Mouse (Mus musculus) WW6 (cell line): Measurements from ENCODE around the gene Prrt3.

Source experiments
- DNase-seq: peaks from one replicate; pipeline ENCODE4 v3.0.0-alpha.2; 2013; ENCODE audit warnings: low read depth, low spot score

Prrt3 gene

GRCm38 (mm10) chr6:113501388-113502084 is at the start of gene Prrt3:
Prrt3 (minus strand) TSS chr6:113501931.
- peak; percentile 80 for DNase-seq

DNA sequence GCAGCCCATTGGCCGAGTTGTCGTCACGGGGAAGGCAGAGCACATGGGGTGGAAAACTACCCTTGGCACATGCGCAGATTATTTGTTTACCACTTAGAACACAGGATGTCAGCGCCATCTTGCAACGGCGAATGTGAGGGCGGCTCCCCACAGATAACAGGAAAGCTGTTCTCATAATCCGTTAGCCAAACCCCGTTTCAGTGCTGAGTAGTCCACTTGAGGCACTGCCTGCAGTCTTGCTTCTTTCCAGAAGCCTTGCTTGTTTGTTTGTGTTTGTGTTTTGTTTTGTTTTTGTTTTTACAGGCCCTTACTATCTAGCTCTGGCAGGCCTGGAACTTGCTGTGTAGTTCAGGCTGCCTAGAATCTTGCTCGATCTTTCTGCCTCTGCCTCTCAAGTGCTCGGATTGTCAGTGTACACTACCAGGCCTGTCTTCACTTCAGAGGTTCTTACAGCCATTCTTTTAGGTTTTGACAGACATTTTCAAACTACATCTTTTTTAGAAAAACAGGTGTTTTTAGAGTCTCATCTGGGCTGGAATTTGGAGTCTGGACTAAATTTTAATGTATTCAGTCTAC is 42.3 kb upstream of the Prrt3 start:
- no peak for DNase-seq

GRCm38 (mm10) chr6:113541610-113542009 is 39.9 kb upstream of the Prrt3 start:
- DNase-seq, result no peak

- DNase-seq, result no peak
Measured at GRCm38 (mm10) chr6:113534886-113535285, 33.2 kb upstream of the Prrt3 start.

DNA sequence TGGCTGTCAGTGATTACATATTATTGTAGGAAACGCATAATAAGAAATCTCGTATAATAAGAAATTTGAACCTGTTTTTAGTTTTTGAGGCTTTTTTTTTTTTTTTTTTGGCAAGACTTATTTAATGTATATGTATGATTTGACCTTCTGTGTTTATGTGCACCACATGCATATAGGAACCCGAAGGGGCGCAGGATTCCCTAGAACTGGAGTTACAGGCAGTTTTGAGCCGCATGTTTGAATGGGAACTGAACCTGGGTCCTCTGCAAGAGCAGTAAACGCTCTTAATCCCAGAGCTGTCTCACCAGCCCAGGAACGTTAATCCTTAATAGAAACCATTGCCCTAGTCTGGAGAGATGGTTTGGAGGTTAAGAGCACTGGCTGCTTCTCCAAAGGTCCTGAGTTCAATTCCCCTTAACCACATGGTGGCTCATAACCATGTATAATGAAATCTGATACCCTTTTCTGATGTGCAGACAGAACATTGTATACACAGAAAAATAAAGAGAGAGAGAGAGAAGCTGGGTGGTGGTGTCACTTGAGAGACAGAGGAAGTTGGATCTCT is 30.2 kb upstream of the Prrt3 start:
- DNase-seq, result no peak

GRCm38 (mm10) chr6:113530932-113531839 is 29.5 kb upstream of the Prrt3 start, which contains the start of the genes Emc3 and Fancd2:
Emc3 (minus strand) TSS chr6:113531652.
Fancd2 (plus strand) TSS chr6:113531682.
- DNase-seq, result peak; percentile 96

- no peak for DNase-seq
Measured at GRCm38 (mm10) chr6:113523420-113523819, 21.7 kb upstream of the Prrt3 start.

DNA sequence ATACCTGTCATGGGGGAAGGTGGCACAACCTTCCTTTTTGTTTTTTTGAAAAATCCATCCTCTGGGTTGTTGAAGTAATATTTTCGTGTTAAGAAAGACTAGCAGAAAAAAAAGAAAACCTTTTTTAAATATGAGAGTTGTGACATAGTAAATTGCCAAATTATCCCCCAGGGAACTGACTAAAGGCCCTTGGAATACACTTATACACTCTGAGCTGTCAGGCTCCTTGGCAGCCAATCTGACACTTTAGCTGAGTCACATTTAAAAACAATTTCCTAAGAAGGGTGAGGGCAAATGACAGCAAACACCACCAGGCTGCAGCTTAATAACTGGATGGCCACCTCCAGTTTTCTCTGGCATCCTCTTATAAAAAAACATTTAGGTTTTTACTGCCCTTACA is 20.6 kb upstream of the Prrt3 start:
- no peak for DNase-seq

DNA sequence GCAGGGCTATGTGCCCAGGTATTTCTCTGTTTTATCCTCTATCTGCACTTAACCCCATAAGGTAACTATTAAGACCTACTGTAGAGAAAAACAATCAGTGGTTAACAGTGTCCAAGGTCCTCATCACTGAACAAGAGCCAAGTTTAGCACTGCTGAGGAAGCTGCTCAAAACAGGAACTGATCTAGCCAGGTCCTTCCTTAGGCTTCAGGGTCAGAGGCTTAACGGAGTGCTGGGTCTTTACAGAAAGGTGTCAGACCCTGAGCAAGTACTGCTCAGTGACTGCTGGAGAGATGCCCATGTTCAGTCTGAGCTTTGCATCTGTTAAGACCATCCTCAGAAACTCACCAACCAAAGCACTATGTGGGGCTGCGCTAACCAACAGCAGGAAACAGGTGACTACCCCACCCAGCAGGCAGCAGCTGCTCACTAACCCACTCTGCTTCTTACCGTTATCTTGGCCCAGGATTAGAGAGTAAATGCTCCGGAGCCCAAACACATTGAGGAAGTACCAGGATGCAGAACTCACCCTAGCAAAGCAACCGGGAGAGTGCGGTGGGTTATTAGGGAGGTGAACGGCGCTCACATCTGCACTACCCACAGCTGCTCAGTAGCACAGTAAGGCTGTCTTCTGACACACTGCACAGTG is 15.8 kb upstream of the Prrt3 start:
- DNase-seq, result no peak

DNA sequence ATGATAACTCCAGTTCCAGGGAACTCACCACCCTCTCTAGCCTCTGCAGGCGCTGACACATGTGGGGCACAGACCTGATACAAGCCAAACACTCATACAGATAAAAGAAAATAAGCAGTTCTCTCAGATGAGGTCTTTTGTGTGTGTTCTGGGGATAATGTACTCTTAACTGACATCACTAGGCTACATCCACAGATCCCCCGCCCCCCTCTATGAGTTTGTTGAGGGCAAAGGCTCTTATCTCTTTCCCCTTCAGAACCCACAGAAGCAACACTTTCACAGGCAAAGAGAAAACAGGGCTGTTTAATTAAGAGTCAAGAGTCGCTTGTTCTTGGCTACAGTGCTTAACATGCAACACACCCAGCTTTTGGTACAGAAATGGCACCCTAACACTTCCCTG is 12.9 kb upstream of the Prrt3 start:
- no peak for DNase-seq

DNA sequence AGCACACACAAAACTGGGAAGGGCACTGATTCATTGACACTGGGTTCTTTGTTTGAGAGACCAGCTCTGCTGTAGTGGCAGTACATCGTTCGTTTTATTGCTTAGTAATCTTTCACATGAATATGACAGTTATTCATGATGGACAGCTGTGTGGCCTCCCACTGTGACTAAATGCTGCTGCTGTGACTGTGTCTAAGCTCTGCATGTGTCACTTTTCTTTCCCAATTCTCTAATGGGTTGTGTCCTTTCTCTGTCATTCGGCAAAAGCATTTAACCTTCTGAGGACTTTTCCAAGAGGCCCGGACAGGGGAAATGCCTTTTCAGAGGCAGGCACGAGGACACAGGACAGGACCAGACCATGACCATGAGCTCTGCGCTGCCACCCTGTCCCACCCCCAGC is 12.2 kb upstream of the Prrt3 start:
- no peak for DNase-seq

GRCm38 (mm10) chr6:113508947-113509280 is 7.2 kb upstream of the Prrt3 start:
- no peak for DNase-seq

DNA sequence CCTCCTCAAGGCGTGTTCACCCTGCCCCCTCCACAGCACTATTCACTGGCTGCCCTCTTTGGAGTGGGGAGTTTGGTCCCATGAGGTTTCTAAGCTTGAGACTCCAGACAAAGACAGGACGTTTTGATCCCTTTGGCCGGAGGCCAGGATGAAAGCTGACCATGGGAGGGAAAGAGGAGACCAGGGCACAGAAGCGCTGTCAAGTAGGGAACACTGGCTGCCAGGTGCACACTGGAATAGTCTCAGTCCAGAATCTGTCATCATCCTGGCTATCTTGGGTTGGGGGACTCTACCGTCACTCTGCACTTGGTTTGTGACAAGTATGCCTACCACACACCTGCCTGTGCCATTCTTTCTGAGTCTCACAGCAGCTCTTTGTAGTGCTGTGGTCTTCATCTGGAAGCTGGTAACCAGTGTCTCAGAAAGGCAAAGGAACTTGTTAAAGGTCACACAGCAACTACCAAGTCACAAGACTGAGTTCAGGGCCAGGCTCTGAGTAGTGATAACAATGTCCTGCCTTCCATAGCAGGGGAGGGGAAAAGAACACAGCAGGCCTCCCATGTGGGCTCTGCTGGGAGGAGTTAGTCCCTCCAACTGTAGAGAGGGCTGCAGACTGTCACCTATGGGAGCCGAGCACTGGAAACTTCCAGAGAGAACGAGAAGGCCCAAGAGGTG is 6.7 kb upstream of the Prrt3 start:
- no peak for DNase-seq

GRCm38 (mm10) chr6:113507130-113507529 is 5.4 kb upstream of the Prrt3 start:
- no peak for DNase-seq

- no peak for DNase-seq
Measured at GRCm38 (mm10) chr6:113505689-113506088, 4.0 kb upstream of the Prrt3 start.

GRCm38 (mm10) chr6:113502801-113503200 is 1.1 kb upstream of the Prrt3 start:
- DNase-seq, result peak; percentile 66

GRCm38 (mm10) chr6:113499346-113499745 is 2.4 kb downstream of the Prrt3 start:
- no peak for DNase-seq

DNA sequence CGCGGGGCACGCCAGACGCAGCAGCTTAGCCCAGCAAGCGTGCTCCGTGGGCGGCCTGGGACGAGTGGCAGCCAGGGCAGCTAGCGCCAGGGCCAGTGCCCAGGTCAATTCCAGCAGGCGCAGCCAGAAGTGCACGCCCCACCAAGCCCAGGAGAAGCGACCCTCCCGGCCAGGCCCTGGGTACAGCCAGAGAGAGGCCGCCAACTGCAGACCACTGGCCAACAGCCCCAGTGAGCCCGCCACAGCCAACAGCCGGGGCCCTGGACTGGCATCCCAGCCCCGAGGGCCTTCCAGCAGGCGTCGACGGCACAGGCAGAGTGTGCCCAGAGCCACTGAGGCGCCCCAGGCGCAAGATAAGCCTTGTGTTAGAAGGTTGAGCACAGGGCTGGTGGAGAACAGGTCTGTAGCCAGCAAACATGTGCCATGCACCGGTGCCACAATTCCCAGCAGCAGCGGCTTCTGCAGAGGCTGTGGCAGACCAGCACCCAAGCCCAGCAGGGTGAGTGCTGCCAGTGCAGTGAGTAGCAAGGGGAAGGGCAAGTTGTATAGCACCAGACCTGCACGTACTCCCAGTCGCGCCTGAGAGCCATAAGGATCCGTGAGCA is 6.6 kb downstream of the Prrt3 start:
- no peak for DNase-seq

DNA sequence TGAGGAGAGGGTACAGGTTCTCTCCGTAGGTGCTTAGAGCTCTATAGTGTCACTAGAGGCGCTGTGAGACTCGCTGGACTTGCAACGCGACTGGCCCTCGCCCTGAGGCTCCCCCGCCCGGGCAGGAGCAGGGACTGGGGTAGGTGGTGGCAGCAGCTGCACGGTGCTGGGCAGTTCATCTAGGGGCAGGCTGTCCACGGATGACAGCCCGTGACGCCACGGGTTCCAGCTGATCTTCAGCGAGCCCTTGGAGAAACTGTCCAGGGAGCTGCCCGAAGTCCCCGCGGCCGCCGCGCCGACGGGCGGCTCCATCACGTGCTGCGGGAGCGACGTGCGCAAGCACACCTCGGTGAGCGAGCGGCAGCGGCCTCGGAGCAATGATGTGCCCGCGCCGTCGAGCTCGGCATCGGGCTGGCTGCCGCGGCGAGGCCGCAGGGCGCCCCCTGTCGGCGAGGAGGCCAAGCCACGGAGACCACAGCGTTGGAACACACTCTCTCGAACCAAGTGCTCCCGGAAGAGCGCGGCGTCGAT is 7.4 kb downstream of the Prrt3 start:
- peak; percentile 88 for DNase-seq

DNA sequence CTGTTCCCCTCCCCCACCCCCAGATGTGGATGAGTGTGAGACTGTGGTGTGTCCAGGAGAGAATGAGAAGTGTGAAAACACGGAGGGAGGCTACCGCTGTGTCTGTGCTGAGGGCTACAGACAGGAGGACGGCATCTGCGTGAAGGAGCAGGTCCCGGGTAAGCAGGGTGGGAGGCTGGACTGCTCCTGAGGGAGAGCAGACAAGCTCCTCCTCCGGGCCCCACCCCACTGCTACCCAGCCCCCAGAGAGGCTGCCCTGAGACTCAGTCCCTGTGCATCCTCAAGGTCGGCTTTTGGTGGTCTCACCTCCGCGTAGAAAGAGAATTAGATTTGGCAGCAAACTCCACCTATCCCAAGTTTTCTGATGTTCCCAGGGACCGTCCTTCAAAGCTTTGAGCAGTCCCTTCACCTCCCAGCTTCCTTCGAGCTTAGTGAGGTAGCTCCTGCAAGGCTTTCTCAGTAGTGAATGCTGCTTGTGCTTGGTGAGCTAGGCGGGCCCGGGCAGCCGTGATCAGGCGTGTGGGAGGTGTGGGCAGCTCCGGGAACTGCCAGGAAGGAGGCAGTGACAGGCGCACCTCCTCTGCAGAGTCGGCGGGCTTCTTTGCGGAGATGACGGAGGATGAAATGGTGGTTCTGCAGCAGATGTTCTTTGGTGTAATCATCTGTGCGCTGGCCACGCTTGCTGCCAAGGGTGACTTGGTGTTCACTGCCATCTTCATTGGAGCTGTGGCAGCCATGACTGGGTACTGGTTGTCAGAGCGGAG is 9.4 kb downstream of the Prrt3 start:
- no peak for DNase-seq
